Mouse (Mus musculus) stomach, embryonic 16.5 days (tissue): ENCODE results near the gene Ppie. TPM values are rescaled to one million over a fixed set of nuclear protein-coding genes. Genes with fewer than 3 reads are reported as not detected.
A peak's percentile ranks its signal among the peaks of the same experiment; 100 is the strongest.
"Not testable (repeated sequence)": the region's sequence is repeated elsewhere in the genome, so short reads cannot be mapped to it uniquely, and the experiment has no call there.

Experiments
- ATAC-seq: fragments of 200-750 bp; cut with Nextera tagmentation; 2 replicates; pipeline ENCODE4 v1.8.0; 2017; ENCODE audit warnings: moderate number of reproducible peaks, moderate TSS enrichment; ENCODE audit not compliant: insufficient read depth, low FRiP score
- H3K27ac ChIP-seq: fragments of 300-500 bp; sonication (generic); 2 replicates; pipeline ENCODE4 v1.5.1; 2014; ENCODE audit warnings: low read length
- H3K27me3 ChIP-seq: fragments of 300-500 bp; sonication (generic); 2 replicates; pipeline ENCODE4 v1.6.1; 2014; ENCODE audit warnings: low read length, control low read depth, mixed read lengths; ENCODE audit not compliant: control insufficient read depth, insufficient read depth
- H3K36me3 ChIP-seq: fragments of 300-500 bp; sonication (generic); 2 replicates; pipeline ENCODE4 v1.6.1; 2014; ENCODE audit warnings: low read length; ENCODE audit not compliant: control insufficient read depth, insufficient read depth
- H3K4me1 ChIP-seq: fragments of 300-500 bp; sonication (generic); 2 replicates; pipeline ENCODE4 v1.6.1; 2014; ENCODE audit warnings: low read length, control low read depth, mixed read lengths; ENCODE audit not compliant: control insufficient read depth, insufficient read depth
- H3K4me2 ChIP-seq: fragments of 300-500 bp; sonication (generic); 2 replicates; pipeline ENCODE4 v1.6.1; 2014; ENCODE audit warnings: low read depth, low read length, mixed read lengths
- H3K4me3 ChIP-seq: fragments of 300-500 bp; sonication (generic); replicated peaks from 2 replicates; pipeline ENCODE4 v1.5.1; 2014; ENCODE audit warnings: mild to moderate bottlenecking, low read length
- H3K9ac ChIP-seq: fragments of 300-500 bp; sonication (generic); 2 replicates; pipeline ENCODE4 v1.6.1; 2014; ENCODE audit warnings: low read length
- H3K9me3 ChIP-seq: fragments of 300-500 bp; sonication (generic); replicated peaks from 2 replicates; pipeline ENCODE4 v1.6.1; 2016; ENCODE audit warnings: low read length, control low read depth; ENCODE audit not compliant: control insufficient read depth
- WGBS: fragments of 180-500 bp; shearing (Covaris S2); extraction: QIAGEN DNeasy Blood & Tissue Kit; methylation state at CpG from one replicate; pipeline ENCODE4 v1.1.7; 2014; 5-methylcytosine and 5-hydroxymethylcytosine counted together
- polyA plus RNA-seq: library from polyadenylated mRNA; unstranded; fragments of >200 nt; fragmentation: Nextera tagmentation; extraction: Ambion mirVana; gene quantifications from 2 replicates; pipeline ENCODE4 v1.2.1, GENCODE M21; 2015

Gene Ppie
- polyA plus RNA-seq, 1 experiment from 2014 or later, result 85.4 TPM

GRCm38 (mm10) chr4:123126626-123127025 lies 13.1 kb downstream of the Ppie start:
- H3K4me3 ChIP-seq, result no peak overlapping the region
- no peaks in the 10 kb centered on the region for H3K9me3 ChIP-seq
- 90% methylated on average over 7 of the region's 7 CpGs for WGBS
- H3K4me2 ChIP-seq, result no peak overlapping the region
- ATAC-seq, result no peak
- no peaks in the 10 kb centered on the region for H3K4me1 ChIP-seq
- H3K27ac ChIP-seq, result no peak overlapping the region
- no peak overlapping the region for H3K9ac ChIP-seq
- H3K27me3 ChIP-seq, result no peaks in the 10 kb centered on the region
- H3K36me3 ChIP-seq, result peaks cover 31% of the 10 kb centered on the region

- H3K27me3 ChIP-seq, result peaks cover under 1% of the 10 kb centered on the region; the same call in 1 of the 2 replicates
- H3K36me3 ChIP-seq, result peaks cover 10% of the 10 kb centered on the region; the same call in 1 of the 2 replicates
- ATAC-seq, result no peak
- no peak overlapping the region for H3K27ac ChIP-seq
- no peak overlapping the region for H3K4me3 ChIP-seq
- no peaks in the 10 kb centered on the region for H3K9me3 ChIP-seq
- no peak overlapping the region for H3K9ac ChIP-seq
- no peaks in the 10 kb centered on the region for H3K4me1 ChIP-seq
- H3K4me2 ChIP-seq, result no peak overlapping the region
- 79% methylated on average over 2 of the region's 2 CpGs for WGBS
Observed at GRCm38 (mm10) chr4:123121286-123121685, 18.5 kb downstream of the Ppie start.

DNA sequence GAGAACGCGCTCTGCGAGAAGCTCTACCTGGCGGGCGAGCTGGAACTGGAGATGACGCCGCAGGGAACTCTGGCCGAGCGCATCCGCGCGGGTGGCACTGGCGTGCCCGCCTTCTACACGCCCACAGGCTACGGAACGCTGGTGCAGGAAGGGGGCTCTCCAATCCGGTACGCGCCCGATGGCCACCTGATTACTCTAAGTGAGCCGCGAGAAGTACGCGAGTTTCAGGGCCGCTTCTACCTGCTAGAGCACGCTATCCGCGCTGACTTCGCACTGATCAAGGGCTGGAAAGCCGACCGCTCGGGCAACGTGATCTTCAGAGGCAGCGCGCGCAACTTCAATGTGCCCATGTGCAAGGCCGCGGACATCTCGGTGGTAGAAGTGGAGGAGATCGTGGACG lies 23.1 kb downstream of the Ppie start:
- H3K9me3 ChIP-seq, H3K27ac ChIP-seq, H3K9ac ChIP-seq, ATAC-seq, H3K4me1 ChIP-seq, H3K27me3 ChIP-seq, H3K36me3 ChIP-seq: not testable (repeated sequence)
- WGBS, result 9% methylated on average over 32 of the region's 42 CpGs
- Histone ChIP-seq H3K4me3 (peak overlapping the region; percentile 37), H3K4me2 (peak overlapping the region; percentile 50)

GRCm38 (mm10) chr4:123116011-123116410 lies 23.7 kb downstream of the Ppie start, which contains the start of gene Oxct2b:
Gene Oxct2b, plus strand, starts transcription at chr4:123116266.
- H3K4me1 ChIP-seq, result no peaks in the 10 kb centered on the region
- H3K4me2 ChIP-seq, result peak within 1 kb of the TSS; percentile 50
- H3K9ac ChIP-seq, result no peak within 1 kb of the TSS
- 6% methylated on average over 22 of the region's 22 CpGs for WGBS
- H3K9me3 ChIP-seq, result no peaks in the 10 kb centered on the region
- H3K27me3 ChIP-seq, result peaks cover 6% of the 10 kb centered on the region
- H3K36me3 ChIP-seq, result no peaks in the 10 kb centered on the region
- ATAC-seq, result no peak
- H3K4me3 ChIP-seq, result peak within 1 kb of the TSS; percentile 37
- no peak within 1 kb of the TSS for H3K27ac ChIP-seq

DNA sequence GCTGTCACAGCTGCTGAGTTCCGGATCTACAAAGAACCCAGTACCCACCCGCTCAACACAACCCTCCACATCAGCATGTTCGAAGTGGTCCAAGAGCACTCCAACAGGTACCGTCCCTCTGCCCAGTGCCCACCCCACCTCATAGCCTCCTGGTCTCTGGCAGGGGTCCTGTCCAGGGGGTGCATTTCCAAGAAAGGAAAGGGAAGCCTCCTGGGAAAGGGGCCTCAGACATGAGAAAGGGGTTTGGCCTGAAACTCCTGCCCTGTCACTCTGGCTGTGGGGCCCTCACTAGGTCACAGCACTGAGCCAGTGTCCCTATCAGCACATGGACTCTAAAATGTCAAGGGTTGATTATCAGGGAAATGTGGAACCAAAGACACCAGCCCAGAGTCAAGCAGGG lies 25.1 kb downstream of the Ppie start:
- WGBS, result 98% methylated on average over 4 of the region's 4 CpGs
- H3K36me3 ChIP-seq, H3K9ac ChIP-seq, H3K27ac ChIP-seq, H3K4me1 ChIP-seq, H3K9me3 ChIP-seq, H3K4me2 ChIP-seq, ATAC-seq, H3K27me3 ChIP-seq, H3K4me3 ChIP-seq: not testable (repeated sequence)

- 70% methylated on average over 8 of the region's 8 CpGs for WGBS
- no peaks in the 10 kb centered on the region for H3K9me3 ChIP-seq
- ATAC-seq, result no peak
- no peak overlapping the region for H3K4me3 ChIP-seq
- no peak overlapping the region for H3K27ac ChIP-seq
- no peak overlapping the region for H3K4me2 ChIP-seq
- no peaks in the 10 kb centered on the region for H3K4me1 ChIP-seq
- no peaks in the 10 kb centered on the region for H3K36me3 ChIP-seq
- H3K27me3 ChIP-seq, result peaks cover 6% of the 10 kb centered on the region
- H3K9ac ChIP-seq, result no peak overlapping the region
Observed at GRCm38 (mm10) chr4:123112216-123112764, 27.5 kb downstream of the Ppie start.

DNA sequence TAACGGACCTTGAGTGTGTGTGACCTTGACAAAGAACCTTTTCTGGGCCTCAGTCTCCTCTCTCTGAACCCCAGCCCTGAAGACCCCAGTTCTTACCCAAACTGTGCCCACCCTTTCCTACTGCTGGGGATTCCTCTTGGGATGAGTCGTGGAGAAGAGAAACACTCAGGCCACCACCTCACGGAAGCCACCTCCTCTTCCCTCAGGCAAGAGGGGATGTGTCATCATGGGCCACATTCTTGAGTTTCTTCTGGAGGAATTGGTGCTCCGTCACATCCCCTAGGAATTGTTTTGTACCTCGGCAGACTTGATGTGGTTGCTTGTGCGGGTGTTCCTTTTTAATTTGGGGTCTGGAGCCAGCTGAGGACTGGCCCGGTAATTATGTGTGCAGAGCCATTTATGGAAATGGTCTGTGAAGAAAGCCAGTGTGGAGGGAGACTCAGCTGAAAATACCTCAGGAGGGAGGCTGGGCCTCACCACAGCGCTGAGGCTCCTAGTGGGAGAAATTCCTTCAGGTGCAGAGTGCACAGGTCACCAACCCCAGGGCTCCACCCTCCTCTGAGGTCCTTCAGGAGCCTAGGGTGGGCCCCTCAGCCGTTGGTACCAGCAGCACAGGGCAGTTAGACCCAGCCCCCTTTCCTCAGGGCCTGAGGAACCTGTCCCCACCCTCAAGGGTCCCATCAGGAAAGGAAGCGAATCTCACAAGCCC lies 28.3 kb downstream of the Ppie start:
- not testable (repeated sequence) for H3K9ac ChIP-seq, ATAC-seq, H3K27ac ChIP-seq, H3K4me1 ChIP-seq, H3K36me3 ChIP-seq, H3K27me3 ChIP-seq, H3K4me2 ChIP-seq, H3K9me3 ChIP-seq, H3K4me3 ChIP-seq
- 75% methylated on average over 9 of the region's 10 CpGs for WGBS

GRCm38 (mm10) chr4:123110751-123111150 lies 29.0 kb downstream of the Ppie start:
- Histone ChIP-seq H3K4me3 (no peak overlapping the region), H3K9me3 (no peaks in the 10 kb centered on the region), H3K9ac (no peak overlapping the region), H3K4me1 (no peaks in the 10 kb centered on the region), H3K4me2 (no peak overlapping the region), H3K27ac (no peak overlapping the region), H3K36me3 (no peaks in the 10 kb centered on the region), H3K27me3 (peaks cover 9% of the 10 kb centered on the region)
- no peak for ATAC-seq
- 80% methylated on average over 4 of the region's 4 CpGs for WGBS

- Histone ChIP-seq H3K9me3 (no peaks in the 10 kb centered on the region), H3K27me3 (peaks cover 24% of the 10 kb centered on the region), H3K36me3 (no peaks in the 10 kb centered on the region), H3K4me3 (no peak overlapping the region), H3K4me1 (0 out of 2 replicates have a peak, but pooled peaks cover 7% of the 10 kb centered on the region), H3K4me2 (no peak overlapping the region), H3K27ac (no peak overlapping the region), H3K9ac (no peak overlapping the region)
- WGBS, result 86% methylated on average over 5 of the region's 5 CpGs
- ATAC-seq, result no peak
Observed at GRCm38 (mm10) chr4:123108056-123108455, 31.7 kb downstream of the Ppie start.
